Mouse (Mus musculus) kidney, adult 2 months (tissue): ENCODE measurements around the gene Sec16a. TPM values are rescaled to one million over a fixed set of nuclear protein-coding genes. Genes with fewer than 3 reads are reported as not detected.

Source experiments
- DNase-seq: peaks from one replicate; pipeline ENCODE4 v3.0.0; 2021
- H3K27ac ChIP-seq: fragments of 200-500 bp; 2 replicates; pipeline ENCODE4 v1.5.1; 2012; ENCODE audit warnings: low read depth, low read length, control low read depth, inconsistent platforms; ENCODE audit not compliant: insufficient read depth
- H3K27me3 ChIP-seq: fragments of 200-500 bp; replicated peaks from 2 replicates; pipeline ENCODE4 v1.6.1; 2012; ENCODE audit warnings: mild to moderate bottlenecking, moderate library complexity, low read length, inconsistent platforms; ENCODE audit not compliant: control insufficient read depth, insufficient read depth
- H3K36me3 ChIP-seq: fragments of 200-500 bp; 2 replicates; pipeline ENCODE4 v1.6.1; 2012; ENCODE audit warnings: mild to moderate bottlenecking, moderate library complexity, low read length, inconsistent platforms; ENCODE audit not compliant: control insufficient read depth, insufficient read depth
- H3K4me1 ChIP-seq: fragments of 200-500 bp; 2 replicates; pipeline ENCODE4 v1.6.1; 2011; ENCODE audit warnings: low read length; ENCODE audit not compliant: control insufficient read depth, insufficient read depth
- H3K4me3 ChIP-seq: fragments of 200-500 bp; 2 replicates; pipeline ENCODE4 v1.5.1; 2011; ENCODE audit warnings: mild to moderate bottlenecking, low read depth, low read length, control low read depth; ENCODE audit not compliant: insufficient read depth
- CTCF ChIP-seq: fragments of 200-500 bp; conservative IDR thresholded peaks from 2 replicates; pipeline ENCODE4 v1.5.1; 2011; ENCODE audit warnings: low read depth, mild to moderate bottlenecking, control low read depth, low read length, moderate library complexity, mixed read lengths; ENCODE audit not compliant: insufficient read depth, insufficient read length
- POLR2A ChIP-seq: fragments of 200-500 bp; IDR thresholded peaks from one replicate; pipeline ENCODE4 v1.6.1; 2011; ENCODE audit warnings: low read depth, low read length, control low read depth
- WGBS: fragments of 180-500 bp; shearing (Covaris S2); methylation state at CpG from one replicate; pipeline ENCODE4 v1.1.7; 2018; 5-methylcytosine and 5-hydroxymethylcytosine counted together
- polyA plus RNA-seq: library from polyadenylated mRNA; depleted of rRNA; stranded (reverse); fragments of >200 nt; gene quantifications from 2 replicates; pipeline ENCODE4 v1.2.3, GENCODE M21; 2012

Gene Sec16a
- polyA plus RNA-seq, 1 experiment: 71.1 TPM

DNA sequence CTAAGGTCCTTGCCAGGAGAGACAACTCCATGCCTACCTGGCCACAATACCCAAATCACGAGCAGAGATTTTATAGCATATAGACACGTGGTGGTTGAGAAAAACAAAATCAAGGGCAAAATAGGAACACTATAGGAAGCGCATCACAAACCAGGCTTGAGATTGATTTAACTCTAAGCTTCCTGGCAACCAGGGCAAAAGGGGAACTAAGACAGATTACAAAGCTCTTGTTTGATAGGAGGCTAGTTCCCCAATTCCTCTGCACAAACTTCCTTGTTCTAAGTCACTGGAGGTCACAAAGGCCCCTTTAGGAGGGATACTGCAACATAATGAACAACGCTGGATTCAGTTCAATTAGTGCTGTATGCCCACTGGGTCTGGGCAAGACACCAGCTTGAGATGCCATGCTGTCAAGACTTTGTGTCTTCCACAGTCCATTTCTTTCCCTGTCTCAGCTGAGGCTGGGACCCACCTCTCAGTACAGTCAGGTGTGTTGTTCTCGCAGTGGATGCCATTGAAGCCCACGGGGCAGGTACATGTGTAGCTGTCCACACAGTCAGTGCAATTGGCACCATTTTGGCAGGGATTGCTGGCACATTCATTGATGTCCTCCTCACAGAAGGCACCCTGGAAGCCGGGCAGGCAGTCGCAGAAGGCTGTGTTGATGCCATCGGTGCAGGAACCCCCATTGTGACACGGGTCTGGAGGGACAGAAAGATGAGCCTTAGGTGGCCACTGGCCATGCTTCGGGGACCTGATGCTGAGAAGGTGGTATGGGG, 27.5 kb upstream of the Sec16a start:
- H3K4me3 ChIP-seq: no peak overlapping the region
- TF ChIP-seq CTCF (no peak), POLR2A (no peak)
- H3K27me3 ChIP-seq: no peaks in the 10 kb centered on the region
- no peaks in the 10 kb centered on the region for H3K36me3 ChIP-seq
- 91% methylated on average over 11 of the region's 11 CpGs for WGBS
- no peaks in the 10 kb centered on the region for H3K4me1 ChIP-seq
- no peak for DNase-seq
- H3K27ac ChIP-seq: no peak overlapping the region

DNA sequence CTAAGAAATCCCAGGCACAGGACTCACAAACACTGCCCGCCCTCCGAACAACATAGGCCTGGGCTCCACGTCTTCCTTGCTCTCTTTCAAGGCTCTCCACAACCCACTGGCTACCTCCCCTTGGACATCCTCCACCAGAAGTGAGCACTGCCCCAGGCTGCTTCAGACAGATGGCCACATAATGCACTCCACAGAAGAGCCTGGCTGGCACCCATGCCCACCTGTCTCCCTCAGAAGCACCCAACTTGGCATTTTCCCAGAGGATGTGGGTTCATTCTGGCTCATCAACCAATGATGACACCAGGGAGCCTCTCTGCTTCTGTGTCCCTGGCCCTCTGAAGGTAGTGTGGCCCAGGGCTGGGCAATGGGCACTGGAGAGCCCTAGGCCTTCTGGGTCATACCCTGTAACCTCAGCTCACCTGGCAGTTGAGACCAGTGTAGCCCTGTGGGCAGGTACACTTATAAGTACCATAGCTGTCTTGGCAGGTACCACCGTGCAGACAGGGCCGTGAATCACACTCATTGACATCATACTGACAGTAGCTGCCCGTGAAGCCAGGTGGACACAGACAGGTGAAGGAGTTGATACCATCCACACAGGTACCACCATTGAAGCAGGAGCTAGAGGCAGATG, 26.8 kb upstream of the Sec16a start:
- no peak overlapping the region for H3K27ac ChIP-seq
- WGBS: 86% methylated on average over 6 of the region's 6 CpGs
- no peak overlapping the region for H3K4me3 ChIP-seq
- DNase-seq: no peak
- no peaks in the 10 kb centered on the region for H3K4me1 ChIP-seq
- H3K36me3 ChIP-seq: no peaks in the 10 kb centered on the region
- H3K27me3 ChIP-seq: no peaks in the 10 kb centered on the region
- TF ChIP-seq POLR2A (no peak), CTCF (no peak)

DNA sequence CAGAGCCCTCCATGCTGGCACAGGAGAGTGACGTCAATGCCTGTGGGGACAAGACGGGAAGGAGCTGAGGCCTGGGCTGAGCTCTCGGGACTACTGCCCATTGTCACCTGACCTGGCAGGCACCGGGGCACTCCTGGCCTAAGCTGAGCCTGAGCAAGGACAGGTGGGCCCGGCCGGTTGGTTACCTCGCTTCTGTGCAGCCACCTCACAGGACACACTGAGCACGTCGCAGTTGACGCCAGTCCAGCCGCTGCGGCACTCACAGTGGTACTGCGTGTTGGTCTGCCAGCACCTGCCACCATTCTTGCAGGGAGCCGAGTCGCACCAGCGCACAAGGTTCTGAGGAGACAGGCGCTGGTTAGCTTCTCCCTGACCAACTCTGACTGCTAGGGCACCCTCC, 26.0 kb upstream of the Sec16a start:
- H3K36me3 ChIP-seq: no peaks in the 10 kb centered on the region
- no peak overlapping the region for H3K27ac ChIP-seq
- 92% methylated on average over 17 of the region's 17 CpGs for WGBS
- no peak for TF ChIP-seq CTCF
- TF ChIP-seq POLR2A: no peak
- no peaks in the 10 kb centered on the region for H3K4me1 ChIP-seq
- H3K4me3 ChIP-seq: no peak overlapping the region
- no peak for DNase-seq
- H3K27me3 ChIP-seq: no peaks in the 10 kb centered on the region

DNA sequence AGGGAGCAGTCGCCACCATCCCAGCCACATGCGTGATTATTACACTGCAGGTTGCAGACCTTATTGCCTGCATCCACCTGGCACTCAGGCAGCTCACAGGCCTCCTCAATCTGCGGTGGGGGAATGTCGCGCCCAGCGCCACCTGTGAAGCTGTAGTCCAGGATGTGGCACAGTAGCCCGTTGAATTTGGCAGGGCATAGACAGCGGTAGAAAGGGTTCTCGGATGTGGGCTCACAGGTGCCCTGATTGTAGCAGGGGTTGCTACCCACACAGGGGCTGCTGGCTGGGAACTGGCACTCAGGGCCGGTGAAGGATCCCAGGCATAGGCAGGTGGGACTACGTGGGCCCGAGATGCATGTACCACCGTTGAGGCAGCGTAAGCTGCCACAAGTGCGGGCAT, 23.4 kb upstream of the Sec16a start:
- H3K36me3 ChIP-seq: no peaks in the 10 kb centered on the region
- no peaks in the 10 kb centered on the region for H3K27me3 ChIP-seq
- no peak for TF ChIP-seq POLR2A
- no peak for TF ChIP-seq CTCF
- DNase-seq: no peak
- no peak overlapping the region for H3K4me3 ChIP-seq
- H3K27ac ChIP-seq: no peak overlapping the region
- WGBS: 91% methylated on average over 15 of the region's 15 CpGs
- 0 out of 2 replicates have a peak, but pooled peaks cover under 1% of the 10 kb centered on the region for H3K4me1 ChIP-seq

DNA sequence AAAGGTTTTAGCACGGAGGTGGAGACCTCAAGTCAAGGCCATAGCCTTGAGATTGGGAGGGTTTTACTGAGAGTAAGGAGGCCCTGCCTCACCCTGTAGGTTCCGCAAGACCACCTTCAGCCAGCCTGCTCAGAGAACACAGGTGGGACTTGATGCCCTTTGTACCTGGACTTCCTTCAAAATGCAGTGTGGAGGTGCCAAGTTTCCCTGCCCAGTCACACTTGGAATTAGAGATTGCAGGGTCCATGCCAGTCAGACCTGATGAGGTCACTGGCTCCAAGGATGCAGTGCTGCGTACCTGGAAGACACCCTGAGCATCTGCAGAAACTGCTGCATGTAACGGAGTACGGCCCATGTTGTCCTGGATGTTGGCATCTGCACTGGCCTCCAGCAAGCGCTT, 18.4 kb upstream of the Sec16a start:
- WGBS: 71% methylated on average over 6 of the region's 6 CpGs

DNA sequence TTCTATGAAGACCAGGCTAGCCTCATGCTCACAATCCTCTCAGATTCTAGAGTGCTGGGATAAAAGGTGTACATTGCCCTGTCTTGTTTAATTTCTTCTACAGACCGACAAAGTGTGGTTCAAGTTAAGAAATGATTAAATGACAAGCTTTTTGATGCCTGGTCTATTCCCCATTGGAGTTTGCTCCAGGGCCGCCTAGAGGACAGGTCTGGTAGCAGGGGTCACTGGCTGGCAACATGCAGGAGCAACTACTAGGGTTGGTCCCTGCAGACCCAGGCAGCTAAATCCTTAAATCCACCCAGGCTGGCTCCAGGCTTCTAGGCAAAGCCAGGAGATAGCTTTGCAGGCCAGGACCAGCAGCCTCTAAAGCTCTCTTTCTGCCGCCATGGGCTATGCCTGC, 18.0 kb upstream of the Sec16a start:
- H3K4me3 ChIP-seq: no peak overlapping the region
- peak overlapping the region; percentile 58; the same call in 1 of the 2 replicates for H3K27ac ChIP-seq
- no peak for TF ChIP-seq POLR2A
- no peak; the same call in 1 of the 2 replicates for TF ChIP-seq CTCF
- peaks cover 30% of the 10 kb centered on the region for H3K4me1 ChIP-seq
- H3K36me3 ChIP-seq: no peaks in the 10 kb centered on the region
- WGBS: 50% methylated on average over 3 of the region's 3 CpGs
- no peaks in the 10 kb centered on the region for H3K27me3 ChIP-seq
- peak; percentile 84 for DNase-seq

More for the DNA sequence above, 18.4 kb upstream of the Sec16a start:
- Histone ChIP-seq H3K36me3 (no peaks in the 10 kb centered on the region), H3K27me3 (no peaks in the 10 kb centered on the region), H3K4me3 (no peak overlapping the region), H3K27ac (peak overlapping the region; percentile 58; the same call in 1 of the 2 replicates), H3K4me1 (peaks cover 27% of the 10 kb centered on the region)
- peak; percentile 76 for DNase-seq
- TF ChIP-seq CTCF: no peak
- no peak for TF ChIP-seq POLR2A

DNA sequence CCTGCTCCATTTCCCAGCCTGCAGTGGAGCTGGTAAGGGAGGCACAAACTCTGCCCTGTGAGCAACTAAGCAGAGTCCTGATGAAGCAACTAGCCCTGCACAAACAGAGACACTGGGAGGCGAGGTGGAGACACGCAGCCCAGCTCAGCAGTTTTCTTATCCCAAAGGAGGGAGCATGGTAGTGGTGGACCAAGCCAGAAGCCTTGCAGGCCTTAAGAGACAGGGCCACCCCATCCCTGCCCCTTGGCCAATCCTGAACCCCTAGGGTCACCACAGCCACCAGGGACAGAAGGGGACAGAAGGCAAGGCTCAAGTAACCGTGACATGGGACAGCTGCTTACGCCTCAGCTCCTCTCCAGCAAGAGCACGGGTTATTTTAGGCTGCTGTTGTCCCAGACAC, 16.7 kb upstream of the Sec16a start:
- peak overlapping the region; percentile 26; the same call in 1 of the 2 replicates for H3K27ac ChIP-seq
- no peak overlapping the region for H3K4me3 ChIP-seq
- no peaks in the 10 kb centered on the region for H3K27me3 ChIP-seq
- peaks cover 31% of the 10 kb centered on the region for H3K4me1 ChIP-seq
- no peaks in the 10 kb centered on the region for H3K36me3 ChIP-seq
- DNase-seq: peak; percentile 72
- 76% methylated on average over 5 of the region's 5 CpGs for WGBS
- TF ChIP-seq CTCF: no peak
- no peak for TF ChIP-seq POLR2A
